Mouse (Mus musculus) G1E (cell line): ENCODE data around the gene Surf4.

Experiments
- CTCF ChIP-seq: IDR thresholded peaks from 2 replicates; pipeline ENCODE4 v1.5.1; 2012; ENCODE audit warnings: low read depth, low read length, inconsistent platforms, mixed read lengths
- GATA1 ChIP-seq: IDR thresholded peaks from 2 replicates; pipeline ENCODE4 v1.6.1; 2012; ENCODE audit warnings: borderline replicate concordance, low read length, inconsistent platforms, mixed read lengths
- GATA2 ChIP-seq: IDR thresholded peaks from 2 replicates; pipeline ENCODE4 v1.6.1; 2012; ENCODE audit warnings: low read depth, low read length, inconsistent platforms, borderline replicate concordance

DNA sequence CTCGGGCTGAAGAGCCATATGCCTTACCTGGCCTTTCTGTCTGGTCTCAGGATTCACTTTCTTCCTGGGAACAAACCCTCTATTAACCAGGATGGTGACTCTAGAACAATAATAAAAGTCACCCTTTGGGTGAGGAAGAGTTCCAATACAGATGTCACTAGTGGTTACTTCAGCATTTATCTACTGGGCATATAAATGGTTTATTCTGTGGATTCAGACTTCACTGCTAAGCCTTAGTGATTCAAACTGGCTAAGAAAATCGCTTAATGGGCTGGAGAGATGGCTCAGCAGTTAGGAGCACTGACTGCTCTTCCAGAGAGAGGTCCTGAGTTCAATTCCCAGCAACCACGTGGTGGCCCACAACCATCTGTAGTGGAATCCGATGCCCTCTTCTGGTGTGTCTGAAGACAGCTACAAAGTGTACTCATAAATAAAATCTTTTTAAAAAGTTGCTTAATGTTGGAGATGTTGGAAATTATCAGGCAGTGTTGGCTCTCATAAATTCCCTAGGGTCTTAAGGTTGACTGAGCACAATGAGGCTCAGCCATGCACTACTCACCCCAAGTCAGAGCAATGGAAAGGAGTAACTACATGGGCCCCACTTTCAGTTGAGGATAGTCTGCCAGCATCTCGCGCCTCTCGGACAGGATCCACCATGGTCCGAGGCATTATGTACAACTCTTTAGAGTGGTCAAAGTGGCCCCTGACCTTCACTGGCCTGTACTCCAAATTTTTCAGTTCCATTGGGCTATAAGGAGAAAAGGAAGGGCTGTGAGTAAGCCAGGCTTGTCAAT lies 19.4 kb downstream of the Surf4 start:
- TF ChIP-seq CTCF = no peak
- TF ChIP-seq GATA2 = no peak
- no peak for TF ChIP-seq GATA1
